Mouse (Mus musculus) spleen, adult 2 months (tissue): ENCODE results near the gene Skap1. TPM values are rescaled to one million over a fixed set of nuclear protein-coding genes. Genes with fewer than 3 reads are reported as not detected.

ENCODE experiments used
- DNase-seq, 2 experiments: peaks; one replicate each; pipeline versions ENCODE4 v3.0.0 to v3.0.0-alpha.2; 2012 to 2021; ENCODE audit warnings: low spot score in 2 of 2, low read depth in 1 of 2
- H3K27ac ChIP-seq: fragments of 200-500 bp; 2 replicates; pipeline ENCODE4 v1.5.1; 2012; ENCODE audit warnings: low read length, inconsistent platforms; ENCODE audit not compliant: insufficient read depth
- H3K27me3 ChIP-seq: fragments of 200-500 bp; 2 replicates; pipeline ENCODE4 v1.6.1; 2012; ENCODE audit warnings: mild to moderate bottlenecking, moderate library complexity, low read length, inconsistent platforms; ENCODE audit not compliant: control insufficient read depth, insufficient read depth
- H3K36me3 ChIP-seq: fragments of 200-500 bp; 2 replicates; pipeline ENCODE4 v1.6.1; 2012; ENCODE audit warnings: mild to moderate bottlenecking, low read length, inconsistent platforms; ENCODE audit not compliant: control insufficient read depth, insufficient read depth
- H3K4me1 ChIP-seq: fragments of 200-500 bp; 2 replicates; pipeline ENCODE4 v1.6.1; 2011; ENCODE audit warnings: inconsistent platforms; ENCODE audit not compliant: control insufficient read depth, insufficient read depth, insufficient read length
- H3K4me3 ChIP-seq: fragments of 200-500 bp; 2 replicates; pipeline ENCODE4 v1.5.1; 2011; ENCODE audit warnings: mild to moderate bottlenecking, inconsistent platforms; ENCODE audit not compliant: insufficient read depth, insufficient read length; ENCODE audit errors: extremely low read depth
- CTCF ChIP-seq: fragments of 200-500 bp; IDR thresholded peaks from 2 replicates; pipeline ENCODE4 v1.5.1; 2011; ENCODE audit warnings: mild to moderate bottlenecking, inconsistent platforms; ENCODE audit not compliant: insufficient read depth, insufficient read length, insufficient replicate concordance; ENCODE audit errors: extremely low read depth
- POLR2A ChIP-seq: fragments of 200-500 bp; IDR thresholded peaks from 2 replicates; pipeline ENCODE4 v1.6.1; 2011; ENCODE audit warnings: low read depth, low read length, inconsistent platforms
- WGBS: fragments of 180-500 bp; shearing (Covaris S2); methylation state at CpG from one replicate; pipeline ENCODE4 v1.1.7; 2018; 5-methylcytosine and 5-hydroxymethylcytosine counted together
- polyA plus RNA-seq: library from polyadenylated mRNA; depleted of rRNA; stranded (reverse); fragments of >200 nt; gene quantifications from 2 replicates; pipeline ENCODE4 v1.2.3, GENCODE M21; 2012

The Skap1 gene
- polyA plus RNA-seq, 1 experiment = 22.3 TPM

DNA sequence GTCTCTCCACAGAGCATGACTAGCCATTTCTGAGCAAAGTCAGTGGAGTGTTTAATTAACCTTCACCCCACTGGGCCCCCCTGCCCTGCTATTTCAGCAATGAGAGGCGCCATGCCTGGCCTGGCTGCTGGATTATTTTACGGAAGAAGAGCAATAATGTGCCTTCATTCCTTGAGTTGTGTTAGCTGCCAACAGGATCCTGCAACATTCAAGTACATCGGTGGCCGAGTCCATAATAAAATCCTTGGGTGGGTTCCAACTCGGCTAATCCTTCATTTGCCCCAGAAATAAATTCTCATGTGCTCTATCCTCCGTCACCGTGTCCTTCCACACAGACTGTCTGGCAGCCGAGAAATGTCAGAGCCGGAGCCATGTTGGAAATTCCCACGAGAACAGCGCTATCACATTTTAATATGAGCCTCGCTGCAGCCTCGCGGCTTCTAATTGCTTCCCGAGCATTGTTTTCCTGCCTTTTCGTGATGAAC lies 61.8 kb downstream of the Skap1 start:
- no peaks in the 10 kb centered on the region for H3K27me3 ChIP-seq
- 89% methylated on average over 16 of the region's 16 CpGs for WGBS
- H3K36me3 ChIP-seq = no peaks in the 10 kb centered on the region
- H3K4me3 ChIP-seq = no peak overlapping the region
- no peaks in the 10 kb centered on the region for H3K4me1 ChIP-seq
- TF ChIP-seq CTCF = no peak
- no peak for TF ChIP-seq POLR2A
- no peak for DNase-seq
- no peak overlapping the region for H3K27ac ChIP-seq

DNA sequence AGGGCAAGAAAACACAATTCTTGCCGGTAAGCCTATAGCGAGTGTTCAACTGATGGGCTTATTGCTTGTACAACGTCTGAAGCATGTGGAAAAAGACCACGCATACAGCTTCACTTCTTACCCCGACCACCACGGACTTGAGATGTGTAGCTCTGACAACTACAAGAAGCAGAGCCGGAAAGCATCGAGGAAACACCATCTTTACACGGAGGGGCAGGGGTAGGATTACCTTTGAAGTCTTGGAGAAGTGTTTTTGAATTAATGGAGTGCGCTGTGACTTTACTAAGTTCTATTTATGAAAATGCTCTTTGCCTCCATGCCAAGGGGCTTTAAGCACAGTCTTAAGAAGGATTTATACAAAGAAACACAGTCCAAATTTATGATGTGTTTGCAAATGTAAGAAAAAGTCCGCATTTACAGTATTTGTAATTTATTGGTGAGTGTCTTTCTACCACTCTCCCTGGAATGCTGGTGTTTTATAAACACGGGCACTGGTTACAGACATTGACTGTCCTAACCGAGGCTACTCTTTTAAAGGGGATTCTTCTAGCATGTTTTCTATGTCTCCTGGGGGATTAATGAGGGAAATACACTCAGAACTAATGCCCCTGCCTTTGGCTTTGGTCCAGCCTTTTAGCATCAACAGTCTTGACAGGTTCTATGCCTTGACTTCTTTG lies 67.5 kb downstream of the Skap1 start:
- WGBS = 85% methylated on average over 13 of the region's 13 CpGs
- no peak overlapping the region for H3K27ac ChIP-seq
- TF ChIP-seq POLR2A (no peak), CTCF (no peak)
- H3K4me1 ChIP-seq = no peaks in the 10 kb centered on the region
- DNase-seq = no peak
- no peaks in the 10 kb centered on the region for H3K27me3 ChIP-seq
- H3K4me3 ChIP-seq = no peak overlapping the region
- H3K36me3 ChIP-seq = no peaks in the 10 kb centered on the region

DNA sequence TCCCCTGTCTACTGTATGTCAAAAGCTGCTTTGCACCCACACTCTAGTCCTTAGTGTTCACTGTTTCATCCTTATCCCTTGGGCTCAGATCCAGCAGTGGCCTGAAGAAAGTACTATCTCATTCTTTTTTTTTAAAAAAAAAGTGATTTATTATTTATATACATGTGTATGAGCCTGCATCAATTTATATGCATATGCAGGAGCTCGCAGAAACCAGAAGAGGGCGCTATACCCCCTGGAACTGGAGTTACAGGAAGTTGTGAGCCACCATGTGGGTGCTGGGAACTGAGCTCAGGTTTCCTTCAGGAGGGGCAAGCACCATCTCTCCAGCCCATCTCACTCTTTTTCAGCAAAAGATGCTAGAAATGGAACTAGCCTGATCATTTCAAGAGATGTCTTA lies 70.1 kb downstream of the Skap1 start:
- TF ChIP-seq POLR2A (no peak), CTCF (no peak)
- H3K27me3 ChIP-seq = no peaks in the 10 kb centered on the region
- no peaks in the 10 kb centered on the region for H3K36me3 ChIP-seq
- DNase-seq = no peak
- H3K27ac ChIP-seq = no peak overlapping the region
- no peaks in the 10 kb centered on the region for H3K4me1 ChIP-seq
- 82% methylated on average over 2 of the region's 2 CpGs for WGBS
- no peak overlapping the region for H3K4me3 ChIP-seq

DNA sequence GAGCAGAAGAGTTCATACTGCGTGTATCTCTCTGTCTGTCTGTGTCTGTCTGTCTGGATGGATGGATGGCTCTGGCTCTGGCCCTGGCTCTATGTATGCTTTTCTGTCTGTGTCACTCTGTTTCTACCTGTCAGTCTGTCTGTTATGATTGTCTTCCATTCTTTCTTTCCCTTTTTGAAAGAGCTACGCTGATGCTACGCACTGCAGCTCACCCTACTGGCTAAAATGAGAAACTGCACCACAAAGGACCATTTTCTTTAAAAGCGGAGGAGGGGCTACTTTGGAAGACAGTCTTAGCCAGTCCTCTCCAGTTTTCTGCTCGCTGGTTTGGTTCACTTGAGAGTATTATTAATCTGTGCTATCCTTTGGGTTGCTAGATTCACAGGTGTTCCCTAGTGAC lies 71.8 kb downstream of the Skap1 start:
- Histone ChIP-seq H3K27ac (no peak overlapping the region), H3K4me3 (no peak overlapping the region), H3K4me1 (no peaks in the 10 kb centered on the region), H3K27me3 (no peaks in the 10 kb centered on the region), H3K36me3 (no peaks in the 10 kb centered on the region)
- peak; percentile 57; the same call in 1 of the 2 replicates for TF ChIP-seq CTCF
- no peak for TF ChIP-seq POLR2A
- DNase-seq = peak; percentile 14 to 15
- WGBS = 27% methylated on average over 5 of the region's 5 CpGs

DNA sequence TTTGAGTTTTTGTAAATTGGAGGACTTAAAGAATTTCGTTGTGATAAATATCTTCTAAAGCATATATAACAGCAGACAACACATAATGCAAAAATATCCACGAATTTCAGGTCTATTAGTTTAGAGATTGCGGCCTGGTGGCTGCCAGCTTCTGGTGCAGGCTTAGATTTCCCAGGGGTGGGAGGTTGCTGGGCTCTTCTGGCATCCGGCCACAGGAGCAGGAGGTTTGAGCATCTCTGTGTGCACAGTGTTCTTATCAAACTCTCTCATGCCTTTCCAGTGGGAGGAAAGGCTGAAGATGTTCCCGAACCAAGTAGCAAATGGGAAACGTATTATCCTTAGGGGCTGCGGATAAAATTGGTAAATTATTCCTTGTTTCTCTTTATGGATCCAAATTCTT lies 77.6 kb downstream of the Skap1 start:
- no peak for TF ChIP-seq CTCF
- TF ChIP-seq POLR2A = no peak
- Histone ChIP-seq H3K27ac (no peak overlapping the region), H3K36me3 (no peaks in the 10 kb centered on the region), H3K4me3 (no peak overlapping the region), H3K4me1 (no peaks in the 10 kb centered on the region), H3K27me3 (no peaks in the 10 kb centered on the region)
- DNase-seq = no peak
- 85% methylated on average over 7 of the region's 7 CpGs for WGBS

DNA sequence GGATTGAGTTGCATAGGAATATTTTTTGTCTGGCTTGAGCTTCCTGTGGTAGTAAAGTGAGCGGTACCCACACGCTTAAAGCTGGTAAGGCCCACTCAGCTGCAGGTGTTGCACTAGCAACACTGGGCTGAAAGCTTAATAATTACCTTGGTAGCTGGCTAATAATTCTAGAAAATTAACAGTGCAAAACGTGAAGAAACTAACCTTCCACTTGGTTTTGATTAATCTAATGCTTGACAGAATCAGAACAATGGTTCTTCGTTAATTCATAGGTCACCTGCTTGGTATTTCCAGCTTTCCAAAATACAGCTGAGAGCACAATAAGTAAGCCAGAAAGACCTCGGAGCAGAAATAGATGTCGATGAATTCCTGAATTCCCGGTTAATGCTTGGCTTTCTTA lies 78.2 kb downstream of the Skap1 start:
- Histone ChIP-seq H3K27ac (no peak overlapping the region), H3K4me3 (no peak overlapping the region), H3K36me3 (no peaks in the 10 kb centered on the region), H3K4me1 (no peaks in the 10 kb centered on the region), H3K27me3 (no peaks in the 10 kb centered on the region)
- TF ChIP-seq POLR2A = no peak
- TF ChIP-seq CTCF = no peak
- whole genome bisulfite sequencing = 90% methylated on average over 7 of the region's 7 CpGs
- no peak for DNase-seq

DNA sequence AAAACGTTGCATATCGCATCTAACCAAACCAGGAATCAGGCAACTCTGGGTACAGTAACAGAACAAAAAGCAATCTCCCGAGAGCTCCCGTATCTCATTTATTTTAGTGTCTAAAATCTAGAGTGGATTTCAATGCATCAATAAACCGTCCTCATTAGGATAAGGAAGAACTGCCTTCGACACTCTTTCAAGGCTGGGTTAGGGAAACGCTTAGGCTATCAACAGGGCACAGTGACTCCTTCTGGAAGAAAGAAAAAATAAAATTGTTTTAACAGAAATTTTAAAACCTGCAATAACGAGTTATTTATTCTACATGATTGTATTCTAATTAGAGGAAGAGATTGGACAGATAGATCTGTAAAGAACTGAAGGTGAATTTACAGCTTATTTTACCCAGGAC lies 82.0 kb downstream of the Skap1 start:
- TF ChIP-seq POLR2A = no peak
- TF ChIP-seq CTCF = no peak
- no peak for DNase-seq
- Histone ChIP-seq H3K4me3 (no peak overlapping the region), H3K27ac (no peak overlapping the region), H3K4me1 (no peaks in the 10 kb centered on the region), H3K36me3 (no peaks in the 10 kb centered on the region), H3K27me3 (no peaks in the 10 kb centered on the region)
- WGBS = 63% methylated on average over 8 of the region's 8 CpGs
